Mouse (Mus musculus) kidney, postnatal 14 days (tissue): ENCODE results near the gene Tnfsf13.
"Not testable (repeated sequence)": the region's sequence is repeated elsewhere in the genome, so short reads cannot be mapped to it uniquely, and the experiment has no call there.

Experiments
- DNase-seq: peaks from one replicate; pipeline ENCODE4 v3.0.0; 2022; ENCODE audit warnings: mixed read lengths

Gene Tnfsf13

DNA sequence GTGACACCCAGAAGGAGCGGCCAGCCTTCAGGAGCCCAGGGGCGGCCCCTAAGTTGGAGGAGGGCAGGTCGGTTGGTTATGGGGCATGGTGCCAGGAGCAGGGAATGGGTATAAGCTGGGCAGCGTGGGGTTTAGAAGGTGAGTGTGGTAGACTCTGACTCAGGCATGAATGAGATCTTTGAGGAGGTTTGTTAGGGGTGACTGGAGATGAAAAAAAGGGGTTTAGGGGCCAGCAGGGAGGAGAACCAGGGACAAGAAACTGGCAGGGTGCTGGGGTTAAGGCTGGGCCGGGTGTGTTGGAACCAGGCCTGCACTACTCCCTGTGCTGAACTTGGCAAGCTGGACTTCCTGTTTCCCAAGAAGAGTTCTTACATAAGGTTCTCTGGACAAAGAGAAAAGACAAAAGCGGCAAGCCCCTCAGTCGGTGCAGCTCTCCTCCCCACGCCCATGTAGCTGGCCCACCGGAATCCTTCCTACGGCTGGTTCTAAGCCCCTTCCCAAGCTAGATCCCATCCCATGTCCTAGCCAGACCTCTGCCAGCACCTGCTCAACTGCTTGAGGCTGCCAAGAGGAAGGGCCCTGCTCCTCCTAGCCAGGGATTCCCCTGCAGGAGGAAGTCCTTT, at the start of gene Tnfsf13:
Tnfsf13 (minus strand) TSS at position 259 of the 623 bp plus-strand sequence.
- peak; percentile 89 for DNase-seq

DNA sequence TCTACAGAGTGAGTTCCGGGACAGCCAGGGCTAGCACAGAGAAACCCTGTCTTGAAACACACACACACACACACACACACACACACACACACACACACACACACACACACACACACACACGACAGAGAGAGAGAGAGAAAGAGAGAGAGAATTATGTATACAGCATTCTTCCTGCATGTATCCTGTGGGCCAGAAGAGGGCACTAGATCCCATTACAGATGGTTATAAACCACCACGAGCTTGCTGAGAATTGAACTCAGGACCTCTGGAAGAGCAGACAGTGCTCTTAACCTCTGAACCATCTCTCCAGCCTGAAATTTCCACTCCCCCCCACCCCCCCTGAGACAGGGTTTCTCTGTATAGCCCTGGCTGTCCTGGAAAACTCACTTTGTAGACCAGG, 45.8 kb upstream of the Tnfsf13 start:
- not testable (repeated sequence) for DNase-seq

DNA sequence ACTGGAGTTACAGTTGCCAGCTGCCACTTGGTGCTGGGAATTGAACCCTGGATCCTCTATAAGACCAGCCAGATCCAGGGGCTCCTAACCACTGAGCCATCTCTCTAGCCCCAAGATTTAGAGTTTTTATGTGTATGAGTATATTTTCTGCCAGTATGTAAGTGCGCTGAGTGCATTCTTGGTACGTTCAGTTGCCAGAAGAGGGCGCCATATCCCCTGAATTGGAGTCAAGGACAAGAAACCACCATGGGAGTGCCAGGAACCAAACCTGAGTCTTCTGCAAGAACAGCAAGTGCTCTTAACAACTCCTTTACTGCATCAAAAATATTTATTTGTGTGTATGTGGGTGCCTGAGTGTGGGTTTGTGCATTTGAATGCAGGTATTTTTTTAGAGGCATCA, 43.5 kb upstream of the Tnfsf13 start:
- peak; percentile 57 for DNase-seq

DNA sequence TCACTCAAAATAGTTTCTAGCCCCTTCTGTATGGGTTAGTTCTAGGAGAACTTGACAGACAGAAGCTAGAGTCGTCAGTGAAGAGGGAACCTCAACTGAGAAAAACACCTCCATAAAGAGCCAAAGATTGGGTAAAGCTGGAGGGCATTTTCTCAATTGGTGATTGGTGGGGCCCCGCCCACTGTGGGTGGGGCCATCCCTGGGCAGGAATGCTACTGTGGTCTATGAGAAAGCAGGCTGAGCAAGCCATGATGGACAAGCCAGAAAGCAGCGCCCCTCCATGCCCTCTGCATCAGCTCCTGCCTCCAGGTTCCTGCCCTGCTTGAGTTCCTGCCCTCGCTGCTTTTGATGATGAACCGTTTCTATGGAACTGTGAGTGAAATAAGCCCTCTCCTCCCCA, 40.4 kb upstream of the Tnfsf13 start:
- no peak for DNase-seq

DNA sequence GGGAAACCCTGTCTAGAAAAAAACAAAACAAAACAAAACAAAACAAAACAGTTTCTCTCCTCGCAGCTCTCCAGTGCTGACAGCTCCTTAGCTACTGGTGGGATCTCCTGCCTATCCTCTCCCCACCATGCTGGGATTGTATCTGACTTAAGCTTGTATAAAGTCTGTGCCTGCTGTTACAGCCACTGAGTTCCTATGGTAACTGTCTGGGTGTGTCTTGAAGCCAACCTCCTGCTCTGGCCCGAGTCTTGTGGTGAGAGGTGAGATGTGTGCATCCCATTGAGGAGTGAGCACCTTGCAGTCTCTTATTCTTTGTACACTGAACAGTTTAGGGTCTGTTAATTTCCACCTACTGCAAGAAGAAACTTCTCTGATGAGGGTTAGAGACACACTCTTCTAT, 37.5 kb upstream of the Tnfsf13 start:
- DNase-seq, result no peak

DNA sequence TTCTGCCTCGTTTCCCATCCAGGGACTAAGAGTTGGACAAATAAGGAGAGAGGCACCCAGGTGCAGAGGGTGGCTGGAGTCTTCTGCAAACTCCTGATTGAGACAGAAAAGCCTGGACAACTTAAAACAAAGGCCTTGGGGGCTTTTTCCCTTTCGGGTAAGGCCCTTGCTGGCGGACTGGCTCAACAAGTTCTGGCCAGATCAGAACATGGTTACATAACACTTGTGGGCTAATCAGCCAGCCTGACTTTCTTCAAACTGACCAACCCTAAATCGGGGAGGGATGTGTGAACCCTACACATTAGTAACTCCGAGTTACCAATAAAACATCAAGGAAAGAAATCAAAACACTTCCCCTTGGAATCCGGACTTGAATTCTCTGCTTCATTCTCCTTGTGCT, 35.3 kb upstream of the Tnfsf13 start:
- DNase-seq, result no peak

DNA sequence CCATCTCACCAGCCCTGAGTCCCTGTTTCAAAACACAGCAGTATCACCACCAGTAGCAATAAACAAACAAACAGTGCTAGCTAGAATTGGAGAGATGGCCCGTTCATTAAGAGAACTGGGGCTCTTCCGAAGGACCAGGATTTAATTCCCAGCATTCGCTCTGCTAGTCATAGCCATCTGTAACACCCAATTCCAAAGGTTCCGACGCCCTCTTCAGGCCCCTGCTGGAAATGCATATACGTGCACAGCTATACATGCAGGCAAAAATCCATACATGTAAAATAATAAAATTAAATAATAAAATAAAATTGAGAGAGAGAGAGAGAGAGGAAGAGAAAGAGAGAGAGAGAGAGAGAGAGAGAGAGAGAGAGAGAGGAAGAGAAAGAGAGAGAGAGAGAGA, 33.8 kb upstream of the Tnfsf13 start:
- no peak for DNase-seq

DNA sequence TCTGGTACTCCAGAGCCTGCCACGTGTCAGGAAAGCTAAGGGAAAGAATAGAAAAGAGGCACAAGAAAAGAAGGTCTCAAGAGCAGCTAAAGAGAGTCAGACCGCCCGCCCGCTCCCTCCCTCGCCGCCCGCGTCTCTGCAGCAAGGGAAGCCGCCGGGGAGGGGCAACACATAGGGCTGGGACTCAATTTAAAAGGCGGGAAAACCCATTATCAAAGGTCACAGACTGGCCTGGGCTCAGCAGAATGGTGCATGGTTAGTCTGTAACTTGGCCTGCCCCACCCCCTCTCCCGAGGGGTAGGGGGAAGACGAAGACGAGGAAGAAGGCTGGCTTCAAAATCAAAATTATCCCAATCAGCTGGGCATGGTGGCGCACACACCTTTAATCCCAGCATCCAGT, 33.1 kb upstream of the Tnfsf13 start:
- DNase-seq, result peak; percentile 47

DNA sequence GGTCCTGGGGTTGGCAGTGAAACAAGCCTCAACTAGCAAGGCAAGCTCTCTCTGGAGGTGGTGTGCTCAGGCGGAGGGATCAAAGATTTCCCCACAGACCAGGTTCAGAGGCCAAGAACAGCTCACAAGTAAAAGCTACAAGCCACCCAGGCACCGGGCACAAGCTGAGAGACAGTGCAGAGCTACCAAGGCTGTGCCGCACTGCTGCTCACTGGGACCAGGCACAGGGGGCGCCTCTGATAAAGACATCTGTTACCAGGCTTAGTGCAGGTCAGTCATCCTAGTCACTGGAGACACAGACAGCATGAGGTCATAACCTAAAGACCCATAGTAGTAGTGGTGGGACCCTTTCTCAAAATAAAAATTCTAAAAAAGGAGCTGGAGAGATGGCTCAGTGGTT, 31.4 kb upstream of the Tnfsf13 start:
- DNase-seq, result no peak

DNA sequence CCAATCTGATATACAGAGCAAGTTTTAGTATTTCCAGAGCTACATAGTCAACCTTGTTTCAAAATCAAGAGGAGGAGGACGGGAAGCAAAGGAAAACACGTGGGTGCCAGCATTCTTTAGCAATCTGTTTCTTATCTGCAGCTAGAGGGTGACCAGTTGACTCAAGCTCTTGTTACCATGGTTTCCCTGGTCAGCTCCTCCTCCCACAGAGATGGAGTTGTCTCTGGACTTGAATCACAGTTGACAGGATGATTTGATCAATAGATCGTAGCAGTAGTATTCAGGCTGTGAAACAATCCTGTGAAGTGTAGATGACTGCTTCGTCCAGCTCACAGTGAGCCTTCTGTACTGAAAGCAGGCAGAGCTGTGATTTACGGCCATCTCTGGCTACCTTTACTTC, 30.3 kb upstream of the Tnfsf13 start:
- peak; percentile 49 for DNase-seq

DNA sequence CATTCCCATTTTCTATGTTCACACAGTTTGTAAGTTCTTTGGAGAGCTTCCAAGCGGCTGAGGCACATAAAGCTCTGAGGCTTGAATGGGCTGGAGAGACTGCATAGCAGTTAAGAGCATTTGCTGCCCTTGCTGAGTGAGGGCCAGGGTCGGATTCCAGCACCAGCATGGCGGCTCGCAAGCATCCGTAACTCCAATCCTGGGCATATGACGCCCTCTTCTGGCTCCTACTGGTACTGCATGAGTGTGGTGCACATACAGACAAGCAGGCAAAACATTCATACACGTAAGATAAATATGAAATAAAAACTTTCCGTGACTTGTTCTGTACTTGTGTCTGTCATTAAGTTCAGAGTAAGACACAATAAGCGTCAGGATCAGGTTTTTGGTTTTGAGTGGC, 29.9 kb upstream of the Tnfsf13 start:
- peak; percentile 60 for DNase-seq

DNA sequence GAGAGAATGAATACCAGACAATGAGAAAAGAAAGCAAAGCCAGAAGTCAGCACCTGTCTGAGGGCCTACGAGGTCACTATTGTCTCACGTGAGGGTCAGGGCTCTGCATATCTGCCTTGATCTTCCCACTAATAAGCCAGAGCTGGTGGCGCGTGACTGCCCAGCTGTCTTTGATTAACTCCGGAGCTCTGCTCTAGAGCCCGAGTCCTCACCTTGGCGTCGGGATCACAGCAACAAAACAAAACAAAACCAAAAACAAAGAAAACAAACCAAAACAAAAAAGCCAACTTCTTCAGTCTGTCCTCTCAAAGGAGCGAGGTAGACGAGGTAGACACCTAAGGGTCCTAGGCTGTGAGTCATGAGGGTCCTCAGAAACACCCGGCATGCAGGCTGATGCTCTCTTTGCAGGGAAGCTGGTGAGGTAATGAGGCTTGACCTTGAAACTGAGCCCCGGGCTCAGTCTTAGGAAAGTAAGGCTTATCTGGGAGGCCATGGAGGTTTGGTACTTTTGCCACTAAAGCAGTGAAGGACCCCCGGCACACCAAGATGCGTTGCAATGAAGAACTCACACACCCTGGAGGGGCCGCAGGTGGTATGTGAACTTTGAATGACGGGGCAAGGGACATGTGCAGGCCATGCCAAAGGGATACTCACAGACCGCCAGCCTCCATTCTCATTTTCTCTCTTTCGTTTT, 29.2 kb upstream of the Tnfsf13 start:
- peak; percentile 71 for DNase-seq

DNA sequence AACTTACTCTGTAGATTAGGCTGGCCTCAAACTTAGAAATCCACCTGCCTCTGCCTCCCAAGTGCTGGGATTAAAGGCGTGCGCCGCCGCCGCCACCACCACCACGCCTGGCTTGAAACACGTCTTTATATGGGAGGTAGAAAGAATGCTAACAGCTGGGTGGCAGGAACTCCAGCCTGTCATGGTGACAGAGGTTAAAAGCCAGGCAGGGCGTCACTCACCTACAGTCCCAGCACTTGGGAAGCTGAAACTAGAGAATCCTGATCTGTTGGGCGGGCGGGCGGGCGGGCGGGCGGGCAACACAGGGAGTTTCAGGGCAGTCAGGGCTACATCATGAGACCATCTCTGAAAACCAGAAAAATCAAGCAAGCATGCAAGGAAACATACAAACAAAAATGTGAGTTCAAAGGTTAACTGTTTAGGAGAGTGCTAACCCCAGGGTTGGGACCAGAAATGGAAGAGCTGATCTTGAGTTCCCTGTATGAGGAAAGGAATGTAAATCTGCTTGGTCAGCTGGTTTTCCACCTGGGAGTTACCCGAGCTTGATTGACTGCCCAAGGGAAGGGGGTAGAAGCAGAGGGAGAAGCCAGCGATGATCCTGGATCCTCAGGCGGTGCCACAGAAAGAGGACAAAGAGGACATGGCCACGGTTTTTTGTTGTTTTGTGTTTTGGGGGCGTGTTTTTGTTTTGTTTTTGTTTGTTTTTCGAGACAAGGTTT, 27.5 kb upstream of the Tnfsf13 start:
- DNase-seq, result peak; percentile 47

DNA sequence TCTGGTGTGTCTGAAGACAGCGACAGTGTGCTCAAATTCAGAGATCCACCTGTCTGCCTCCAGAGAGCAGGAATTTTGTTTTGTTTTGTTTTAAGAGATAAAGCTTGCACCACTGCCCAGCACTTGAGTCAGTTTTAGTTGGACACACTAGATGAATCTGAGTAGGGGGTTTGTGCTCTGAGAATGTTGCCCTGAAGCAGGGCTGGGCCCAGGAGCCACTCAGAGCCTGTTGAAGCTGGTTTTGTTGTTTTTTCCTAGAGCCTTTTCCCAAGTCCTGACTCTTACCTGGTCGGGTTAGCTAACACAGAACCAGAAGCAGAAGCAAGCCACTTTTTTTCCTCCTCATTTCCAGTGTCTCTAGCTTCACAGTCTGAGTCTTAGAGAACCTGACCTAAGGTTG, 25.5 kb upstream of the Tnfsf13 start:
- no peak for DNase-seq

DNA sequence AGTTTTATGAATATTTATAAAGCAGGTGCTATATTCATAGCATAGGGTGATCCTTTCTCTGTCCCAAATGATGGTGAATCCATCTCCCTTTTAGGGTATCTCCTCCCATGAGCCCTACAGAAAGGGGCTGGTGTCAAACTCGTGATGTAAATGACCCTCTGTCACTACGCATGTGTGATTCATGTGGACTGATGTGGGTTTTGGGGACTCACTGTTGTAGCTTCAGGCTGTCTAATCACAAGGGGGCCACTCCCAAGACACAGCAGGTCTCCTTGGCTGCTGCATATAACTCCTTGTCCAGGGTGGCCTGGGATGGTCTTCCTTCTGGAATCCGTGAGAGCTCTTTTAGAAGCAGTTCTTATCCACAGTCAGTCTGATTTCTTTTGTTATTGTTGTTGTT, 24.9 kb upstream of the Tnfsf13 start:
- DNase-seq, result no peak

DNA sequence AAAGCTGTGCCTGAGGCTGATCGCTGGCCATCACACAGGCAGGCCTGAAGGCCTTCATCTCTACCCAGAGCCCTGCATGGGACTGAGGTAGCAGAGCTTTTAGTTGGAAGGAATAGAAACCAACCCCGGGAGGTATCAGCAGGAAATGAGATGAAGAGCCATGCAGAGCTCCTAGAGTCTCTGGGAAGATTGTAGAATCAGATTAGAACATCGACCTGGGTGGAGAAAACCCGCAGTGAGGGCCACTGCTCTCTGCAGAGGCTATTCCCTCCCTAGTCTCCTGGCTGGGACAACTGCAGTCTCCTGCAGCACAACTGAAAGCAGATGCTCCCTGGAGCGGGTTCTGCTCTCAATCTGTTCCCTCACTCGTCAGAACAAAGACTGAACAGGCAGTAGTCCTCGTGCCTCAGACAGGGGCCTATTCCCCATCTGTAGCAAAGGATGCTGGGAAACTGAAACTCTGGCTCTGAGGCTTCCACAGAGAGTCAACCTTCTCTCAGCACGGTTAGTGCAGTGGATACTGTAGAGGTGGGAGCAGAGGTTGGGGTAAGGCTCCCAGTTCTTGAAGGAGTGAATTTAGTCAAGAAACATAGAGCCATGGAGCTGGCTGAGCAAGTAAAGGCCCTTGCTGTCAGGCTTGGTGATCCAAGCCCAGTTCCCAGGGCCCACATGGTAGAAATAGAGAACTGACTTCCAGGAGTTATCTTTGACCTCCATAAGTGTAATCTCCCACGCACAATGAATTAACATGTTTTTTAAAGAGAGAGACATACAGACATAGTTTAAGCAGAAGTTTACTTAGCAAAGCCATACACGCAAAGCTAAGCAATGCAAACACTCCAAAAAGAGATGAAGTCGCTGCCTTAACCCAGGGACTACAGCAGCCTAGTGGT, 24.2 kb upstream of the Tnfsf13 start:
- no peak for DNase-seq

DNA sequence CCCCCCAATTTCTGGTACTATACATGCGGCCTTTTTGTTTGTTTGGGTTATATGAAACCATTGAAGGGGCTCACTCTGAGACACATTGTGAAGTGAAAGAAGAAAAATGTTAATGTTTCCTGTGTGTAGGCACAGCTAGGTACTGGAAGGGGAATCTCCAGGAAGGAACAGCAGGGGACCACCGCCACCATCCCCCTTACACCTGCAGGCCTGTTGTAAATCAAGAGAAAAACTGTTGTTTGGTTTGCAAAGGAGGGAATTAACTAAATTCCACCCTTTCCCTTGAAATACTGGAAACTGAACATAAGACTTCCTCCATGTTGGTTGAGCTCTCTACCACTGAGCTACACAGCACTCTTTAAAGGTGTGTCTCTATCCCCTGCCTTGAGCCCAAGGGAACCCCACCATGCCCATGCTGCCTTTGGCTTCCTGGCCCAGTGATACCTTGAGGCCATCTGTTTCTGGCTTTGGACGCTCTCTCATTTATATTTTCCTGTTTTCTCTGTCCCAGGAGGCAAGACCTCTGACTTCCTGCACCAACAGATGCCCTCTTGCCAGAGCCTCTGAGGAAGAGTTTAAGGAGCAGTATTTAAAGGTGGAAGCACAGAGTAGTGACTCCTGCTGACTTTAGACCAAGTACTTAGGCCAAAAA, 23.2 kb upstream of the Tnfsf13 start:
- no peak for DNase-seq

DNA sequence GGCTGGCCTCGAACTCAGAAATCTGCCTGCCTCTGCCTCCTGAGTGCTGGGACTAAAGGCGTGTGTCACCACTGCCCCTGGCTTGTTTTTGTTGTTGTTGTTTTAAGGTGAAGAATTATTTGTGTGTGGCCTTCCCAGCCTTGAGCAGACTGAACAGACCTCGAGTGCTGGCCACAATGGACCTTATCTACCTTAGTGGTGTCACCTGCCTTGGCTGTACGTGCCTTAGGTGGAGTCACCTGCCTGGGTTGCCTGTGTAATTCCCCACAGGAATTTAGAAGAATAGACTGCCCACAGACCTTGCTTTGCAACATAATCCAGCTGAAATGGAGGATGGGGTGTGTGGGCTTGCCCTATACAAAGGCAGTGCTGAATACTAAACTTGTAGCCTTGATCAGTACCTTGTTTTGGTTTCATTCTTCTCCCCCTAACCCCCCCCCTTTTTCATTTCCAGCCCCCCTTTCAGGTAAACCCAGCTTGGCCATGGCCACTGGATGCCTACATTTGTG, 22.3 kb upstream of the Tnfsf13 start:
- DNase-seq, result no peak

DNA sequence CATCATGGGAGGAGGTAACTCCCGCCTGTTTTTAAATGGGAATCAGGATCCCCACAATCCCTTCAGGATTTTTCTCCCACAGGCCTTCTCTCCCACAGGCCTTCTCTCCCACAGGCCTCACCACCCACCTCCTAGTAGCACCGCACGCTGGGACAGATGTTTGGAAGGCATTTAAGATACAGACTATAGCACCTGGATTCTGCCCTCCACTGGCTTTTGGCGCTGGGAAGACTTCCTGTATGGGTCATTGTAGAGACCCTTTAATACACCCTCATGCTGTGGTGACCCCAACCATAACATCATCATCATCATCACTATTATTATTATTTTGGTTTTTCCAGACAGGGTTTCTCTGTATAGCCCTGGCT, 21.9 kb upstream of the Tnfsf13 start:
- DNase-seq, result no peak

DNA sequence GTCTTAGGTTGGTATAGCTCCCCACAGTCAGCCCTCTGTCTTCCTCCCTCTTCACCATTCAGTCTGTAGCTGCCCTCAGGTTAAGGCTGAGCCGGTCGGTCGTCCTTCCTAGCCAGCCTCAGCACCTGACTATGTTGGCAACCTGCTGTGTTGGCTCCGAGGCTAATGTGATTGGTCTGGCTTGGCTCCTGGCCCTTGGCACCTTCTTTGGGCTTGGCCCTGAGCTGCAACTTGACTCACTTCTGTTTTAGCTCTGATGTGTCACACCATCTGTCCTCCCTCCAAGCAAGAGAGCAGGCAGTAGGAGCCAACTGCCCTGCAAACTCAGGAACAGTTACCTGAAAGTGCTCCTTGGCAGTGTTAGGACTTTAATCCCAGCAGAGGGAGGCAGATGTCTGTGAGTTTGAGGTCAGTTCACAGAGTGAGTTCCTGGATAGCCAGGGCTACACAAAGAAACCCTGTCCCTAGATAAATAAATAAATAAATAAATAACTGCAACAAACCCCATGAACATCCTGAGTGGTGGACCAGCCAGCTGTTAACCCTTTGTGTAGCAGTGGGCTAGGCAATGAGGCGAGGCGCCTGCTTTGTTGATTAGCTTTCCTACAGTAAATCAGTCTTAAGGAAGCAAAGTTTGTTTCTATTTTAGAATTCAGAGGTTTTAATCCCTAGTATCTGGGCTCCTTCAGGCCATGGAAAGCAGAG, 21.3 kb upstream of the Tnfsf13 start:
- peak; percentile 75 for DNase-seq

DNA sequence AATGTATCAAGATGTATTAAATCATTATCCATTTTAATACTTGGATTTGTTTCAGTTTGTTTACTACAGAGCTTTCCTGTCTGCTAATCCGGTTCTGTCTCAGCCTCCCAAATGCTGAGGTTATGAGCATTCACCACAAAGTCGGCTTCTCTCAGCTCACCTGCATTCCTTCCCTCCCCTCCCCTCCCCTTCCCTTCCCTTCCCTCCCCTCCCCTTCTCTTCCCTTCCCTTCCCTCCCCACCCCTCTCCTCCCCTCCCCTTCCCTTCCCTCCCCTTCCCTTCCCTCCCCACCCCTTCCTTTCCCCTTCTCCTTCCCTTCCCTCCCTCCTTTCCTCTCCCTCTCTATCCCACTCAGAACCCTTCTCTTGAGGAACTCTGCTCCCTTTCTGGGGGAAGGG, 19.0 kb upstream of the Tnfsf13 start:
- no peak for DNase-seq
